Mouse (Mus musculus) liver, postnatal 0 days (tissue): ENCODE results near the gene Arrdc4. TPM values are rescaled to one million over a fixed set of nuclear protein-coding genes. Genes with fewer than 3 reads are reported as not detected.

Experiments used
- ATAC-seq: fragments of 200-750 bp; cut with Nextera tagmentation; 2 replicates; pipeline ENCODE4 v1.8.0; 2017; ENCODE audit warnings: mild to moderate bottlenecking, moderate library complexity
- DNase-seq: peaks from one replicate; pipeline ENCODE4 v3.0.0-alpha.2; 2016
- H3K27ac ChIP-seq: fragments of 300-500 bp; sonication (generic); 2 replicates; pipeline ENCODE4 v1.5.1; 2014; ENCODE audit warnings: antibody characterized with exemption, moderate library complexity, mild to moderate bottlenecking, low read depth
- H3K27me3 ChIP-seq: fragments of 300-500 bp; sonication (generic); 2 replicates; pipeline ENCODE4 v1.6.1; 2014; ENCODE audit warnings: low read length, control low read depth, mixed read lengths; ENCODE audit not compliant: insufficient read depth
- H3K36me3 ChIP-seq: fragments of 300-500 bp; sonication (generic); replicated peaks from 2 replicates; pipeline ENCODE4 v1.6.1; 2014; ENCODE audit warnings: mild to moderate bottlenecking, control low read depth, low read length, moderate library complexity, mixed read lengths; ENCODE audit not compliant: insufficient read depth
- H3K4me1 ChIP-seq: fragments of 300-500 bp; sonication (generic); 2 replicates; pipeline ENCODE4 v1.6.1; 2014; ENCODE audit warnings: antibody characterized with exemption, mild to moderate bottlenecking, control low read depth; ENCODE audit not compliant: insufficient read depth
- H3K4me2 ChIP-seq: fragments of 300-500 bp; sonication (generic); 2 replicates; pipeline ENCODE4 v1.6.1; 2014; ENCODE audit warnings: low read depth, mild to moderate bottlenecking, low read length, moderate library complexity, mixed read lengths
- H3K4me3 ChIP-seq: fragments of 300-500 bp; sonication (generic); 2 replicates; pipeline ENCODE4 v1.5.1; 2014; ENCODE audit warnings: low read depth, low read length
- H3K9ac ChIP-seq: fragments of 300-500 bp; sonication (generic); replicated peaks from 2 replicates; pipeline ENCODE4 v1.6.1; 2014; ENCODE audit warnings: mild to moderate bottlenecking, moderate library complexity
- H3K9me3 ChIP-seq: fragments of 300-500 bp; sonication (generic); 2 replicates; pipeline ENCODE4 v1.6.1; 2016; ENCODE audit warnings: mild to moderate bottlenecking, control low read depth, low read length, mixed read lengths
- CTCF ChIP-seq: sonication (generic); IDR thresholded peaks from 2 replicates; pipeline ENCODE4 v1.5.1; 2016; ENCODE audit warnings: antibody characterized with exemption, low read depth
- EP300 ChIP-seq: IDR thresholded peaks from 2 replicates; pipeline ENCODE4 v1.6.1; 2016; ENCODE audit warnings: antibody characterized with exemption, low read depth, mild to moderate bottlenecking
- WGBS: fragments of 180-500 bp; shearing (Covaris S2); extraction: QIAGEN DNeasy Blood & Tissue Kit; methylation state at CpG from one replicate; pipeline ENCODE4 v1.1.7; 2014; ENCODE audit not compliant: insufficient replicate concordance; 5-methylcytosine and 5-hydroxymethylcytosine counted together
- polyA plus RNA-seq: library from polyadenylated mRNA; unstranded; fragments of >200 nt; fragmentation: Nextera tagmentation; extraction: Ambion mirVana; gene quantifications from 2 replicates; pipeline ENCODE4 v1.2.1, GENCODE M21; 2015

Arrdc4 gene
- polyA plus RNA-seq, 1 experiment from 2014 or later, result 19.9 TPM

DNA sequence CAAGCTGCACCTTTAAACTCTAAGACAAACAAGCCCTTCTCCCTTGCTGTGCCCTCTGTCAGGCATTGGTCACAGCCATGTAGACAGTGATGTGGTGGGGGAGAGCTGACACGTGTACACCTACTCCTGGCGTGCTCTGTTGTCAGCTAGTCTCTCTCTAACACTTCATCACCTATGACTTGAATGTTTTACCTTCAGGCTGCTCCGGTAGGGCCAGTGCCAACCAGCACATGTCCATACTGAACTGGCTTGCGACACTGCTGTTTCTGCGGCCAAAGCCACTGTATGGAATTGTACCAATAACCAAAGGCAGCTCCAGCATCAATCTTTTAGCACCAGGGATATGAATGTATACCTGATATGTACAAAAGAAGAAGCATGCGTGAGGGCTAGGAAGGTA is 8.3 kb downstream of the Arrdc4 start:
- Histone ChIP-seq H3K4me1 (no peaks in the 10 kb centered on the region), H3K4me3 (no peak overlapping the region), H3K27me3 (no peaks in the 10 kb centered on the region), H3K9ac (no peak overlapping the region), H3K9me3 (no peaks in the 10 kb centered on the region), H3K27ac (no peak overlapping the region), H3K36me3 (peaks cover 32% of the 10 kb centered on the region), H3K4me2 (no peak overlapping the region)
- 87% methylated on average over 6 of the region's 6 CpGs for WGBS
- 0 out of 2 replicates have a peak, but pooled peaks have one; percentile 27 for ATAC-seq
- TF ChIP-seq EP300, result no peak
- TF ChIP-seq CTCF, result no peak
- no peak for DNase-seq

DNA sequence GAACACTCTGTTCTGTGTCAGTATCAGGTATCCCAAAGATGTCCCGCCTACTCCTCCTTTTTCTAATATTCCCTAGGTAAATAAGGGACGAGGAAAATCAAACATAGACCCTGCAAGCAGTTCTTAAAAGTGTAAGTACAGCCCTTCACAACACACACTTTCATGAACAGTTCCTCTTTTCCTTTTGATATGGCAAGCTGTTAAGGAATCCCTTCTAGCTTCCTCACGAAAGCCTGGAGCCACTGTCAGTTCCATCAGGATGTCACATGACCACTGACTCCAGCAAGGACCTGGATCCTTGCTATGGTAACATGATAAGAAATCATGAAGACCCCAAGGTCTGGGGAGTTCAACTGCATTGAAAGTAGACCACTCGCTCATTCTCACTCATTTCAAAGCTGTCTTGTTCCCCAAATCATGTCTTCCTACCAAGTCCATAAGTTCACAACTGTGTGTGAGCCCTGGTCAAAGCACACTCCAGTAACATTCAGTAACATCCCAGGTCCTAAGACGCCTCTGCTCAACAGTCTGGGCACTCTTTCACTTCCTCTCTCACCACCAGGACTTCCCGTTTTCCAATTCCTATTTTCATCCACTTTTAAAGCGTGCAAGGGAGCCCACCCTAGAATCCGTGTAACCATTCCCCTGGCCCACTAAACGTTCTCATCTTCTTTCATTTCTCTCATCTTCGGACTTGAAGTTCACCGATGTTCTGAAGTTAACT is 10.2 kb downstream of the Arrdc4 start:
- H3K36me3 ChIP-seq, result peaks cover 26% of the 10 kb centered on the region
- ATAC-seq, result peak; percentile 15; the same call in 1 of the 2 replicates
- WGBS, result 64% methylated on average over 11 of the region's 11 CpGs

DNA sequence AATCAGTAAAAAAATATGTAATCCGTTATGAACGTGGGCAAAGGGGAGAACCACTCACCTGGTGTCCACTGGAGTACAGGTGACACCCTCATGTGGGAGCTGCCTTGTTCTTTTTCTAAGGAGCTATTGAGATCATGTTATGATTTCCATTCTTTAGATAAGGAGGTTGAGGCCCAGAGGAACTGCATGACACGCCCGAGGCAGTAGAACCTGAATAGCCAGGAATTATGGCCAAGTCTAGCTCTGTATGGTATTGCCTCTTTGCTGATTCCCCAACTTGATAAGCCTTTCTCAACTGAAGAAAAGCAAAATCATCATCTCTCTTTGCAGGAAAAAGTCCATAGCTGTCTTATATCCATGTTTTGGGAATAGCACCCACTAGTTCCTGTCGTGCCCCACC is 22.7 kb downstream of the Arrdc4 start:
- Histone ChIP-seq H3K4me1 (0 out of 2 replicates have a peak, but pooled peaks cover 3% of the 10 kb centered on the region), H3K27ac (no peak overlapping the region), H3K9ac (no peak overlapping the region), H3K27me3 (no peaks in the 10 kb centered on the region), H3K9me3 (no peaks in the 10 kb centered on the region), H3K4me2 (no peak overlapping the region), H3K36me3 (no peaks in the 10 kb centered on the region), H3K4me3 (no peak overlapping the region)
- DNase-seq (no peak), ATAC-seq (no peak)
- 87% methylated on average over 5 of the region's 5 CpGs for WGBS
- TF ChIP-seq EP300 (no peak), CTCF (no peak)

More for the DNA sequence above, 10.2 kb downstream of the Arrdc4 start:
- Histone ChIP-seq H3K27me3 (no peaks in the 10 kb centered on the region), H3K4me3 (no peak overlapping the region), H3K4me1 (no peaks in the 10 kb centered on the region), H3K27ac (0 out of 2 replicates have a peak overlapping the region, but pooled peaks have one; percentile 31), H3K9me3 (no peaks in the 10 kb centered on the region), H3K9ac (no peak overlapping the region), H3K4me2 (no peak overlapping the region)
- DNase-seq, result no peak
- TF ChIP-seq CTCF (no peak), EP300 (no peak)

DNA sequence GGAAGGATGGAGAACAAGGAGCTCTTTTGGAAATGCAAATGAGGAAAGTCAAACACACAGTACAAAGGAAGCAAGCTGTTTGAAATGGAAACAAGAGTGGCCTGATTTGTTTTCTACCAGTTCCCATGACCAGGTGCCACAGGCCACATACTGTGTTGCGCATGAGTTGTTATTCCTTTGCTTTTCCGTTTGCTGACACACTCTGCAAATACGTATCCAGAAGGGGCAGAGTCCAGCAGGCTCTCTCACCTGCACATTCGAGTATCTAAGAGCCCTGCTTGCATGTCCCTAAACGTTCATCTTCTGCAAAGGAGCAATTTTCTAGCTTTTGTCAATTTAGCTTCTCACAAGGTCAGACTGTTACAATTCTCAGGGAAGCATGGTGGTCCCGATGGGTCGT is 24.3 kb downstream of the Arrdc4 start:
- Histone ChIP-seq H3K4me2 (no peak overlapping the region), H3K27me3 (no peaks in the 10 kb centered on the region), H3K36me3 (no peaks in the 10 kb centered on the region), H3K4me3 (no peak overlapping the region), H3K4me1 (0 out of 2 replicates have a peak, but pooled peaks cover 3% of the 10 kb centered on the region), H3K27ac (peak overlapping the region; percentile 52), H3K9ac (no peak overlapping the region), H3K9me3 (no peaks in the 10 kb centered on the region)
- 69% methylated on average over 7 of the region's 7 CpGs for WGBS
- DNase-seq (peak; percentile 31), ATAC-seq (peak; percentile 99)
- TF ChIP-seq EP300 (no peak), CTCF (no peak)

DNA sequence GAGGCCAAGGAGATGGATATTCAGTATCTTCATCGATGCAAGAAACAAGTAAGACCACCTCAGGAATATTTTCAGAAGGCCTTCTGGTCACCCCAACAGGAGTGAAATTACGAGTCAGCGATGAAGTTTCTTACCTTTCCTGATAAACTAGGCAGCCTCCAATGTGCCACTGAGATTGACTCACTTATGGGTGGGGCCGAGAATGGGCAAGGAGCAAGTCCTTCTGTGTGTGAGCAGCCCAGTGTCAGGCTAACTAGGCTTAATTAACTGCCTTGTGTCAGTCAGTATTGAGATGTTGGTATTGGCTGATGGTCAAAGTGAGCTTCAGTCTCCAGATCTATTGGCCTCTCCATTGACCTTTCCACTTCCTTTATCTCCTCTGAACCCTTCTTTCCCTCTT is 27.5 kb downstream of the Arrdc4 start:
- WGBS, result 80% methylated on average over 4 of the region's 4 CpGs
- no peaks in the 10 kb centered on the region for H3K9me3 ChIP-seq
- no peak overlapping the region for H3K9ac ChIP-seq
- no peaks in the 10 kb centered on the region for H3K27me3 ChIP-seq
- no peak overlapping the region for H3K4me3 ChIP-seq
- ATAC-seq (no peak), DNase-seq (no peak)
- H3K4me2 ChIP-seq, result no peak overlapping the region
- no peaks in the 10 kb centered on the region for H3K36me3 ChIP-seq
- no peak overlapping the region for H3K27ac ChIP-seq
- peaks cover 12% of the 10 kb centered on the region for H3K4me1 ChIP-seq
- no peak for TF ChIP-seq EP300
- TF ChIP-seq CTCF, result no peak

DNA sequence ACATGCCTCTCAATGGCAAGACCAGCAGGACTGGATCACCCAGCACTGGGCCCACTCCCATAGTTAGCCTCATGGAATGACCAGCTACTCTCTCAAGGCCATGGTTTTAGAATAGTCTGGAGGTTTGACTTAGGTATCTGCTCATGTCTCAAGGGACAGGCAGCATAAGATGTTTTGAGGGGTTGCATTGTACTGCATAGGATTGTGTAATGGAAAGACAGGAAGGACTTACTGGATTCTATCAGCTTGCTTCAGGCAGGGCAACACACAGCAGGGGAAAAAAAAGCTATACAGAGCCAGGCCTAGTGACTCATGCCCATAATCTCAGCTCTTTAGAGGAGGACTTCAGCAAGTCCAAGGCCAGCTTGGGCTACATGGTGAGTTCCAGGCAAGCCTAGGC is 31.1 kb downstream of the Arrdc4 start:
- DNase-seq (no peak), ATAC-seq (peak; percentile 52)
- H3K27me3 ChIP-seq, result no peaks in the 10 kb centered on the region
- TF ChIP-seq EP300, result no peak
- H3K36me3 ChIP-seq, result no peaks in the 10 kb centered on the region
- no peak overlapping the region for H3K4me3 ChIP-seq
- peak overlapping the region; percentile 96 for H3K27ac ChIP-seq
- no peak overlapping the region for H3K9ac ChIP-seq
- H3K9me3 ChIP-seq, result no peaks in the 10 kb centered on the region
- peaks cover 13% of the 10 kb centered on the region for H3K4me1 ChIP-seq
- no peak overlapping the region for H3K4me2 ChIP-seq
